Mouse (Mus musculus): Measurements from ENCODE around the gene Dok7.

GRCm38 (mm10) chr5:35116002-35116401 is 59.4 kb downstream of the Dok7 start:
- no peak for TF ChIP-seq TAL1 (IDR thresholded peaks at IDR 0.05; ENCODE audit: low read length)
- no peak for TF ChIP-seq GATA1 (IDR thresholded peaks at IDR 0.05; ENCODE audit: low read length)

Data from erythroblast, embryonic 14.5 days (primary cell).